Mouse (Mus musculus) kidney, postnatal 25 days (tissue): ENCODE measurements at regions not wholly inside any gene's neighbourhood (a gene's known extent, or its start where the extent isn't known, plus 50 kb on each side); places are given as distances from the start of the nearest gene placed in this dataset.

Experiments used
- DNase-seq, 2 experiments: peaks; one replicate each; pipeline ENCODE4 v3.0.0; 2021; ENCODE audit warnings: mixed read lengths in 2 of 2

DNA sequence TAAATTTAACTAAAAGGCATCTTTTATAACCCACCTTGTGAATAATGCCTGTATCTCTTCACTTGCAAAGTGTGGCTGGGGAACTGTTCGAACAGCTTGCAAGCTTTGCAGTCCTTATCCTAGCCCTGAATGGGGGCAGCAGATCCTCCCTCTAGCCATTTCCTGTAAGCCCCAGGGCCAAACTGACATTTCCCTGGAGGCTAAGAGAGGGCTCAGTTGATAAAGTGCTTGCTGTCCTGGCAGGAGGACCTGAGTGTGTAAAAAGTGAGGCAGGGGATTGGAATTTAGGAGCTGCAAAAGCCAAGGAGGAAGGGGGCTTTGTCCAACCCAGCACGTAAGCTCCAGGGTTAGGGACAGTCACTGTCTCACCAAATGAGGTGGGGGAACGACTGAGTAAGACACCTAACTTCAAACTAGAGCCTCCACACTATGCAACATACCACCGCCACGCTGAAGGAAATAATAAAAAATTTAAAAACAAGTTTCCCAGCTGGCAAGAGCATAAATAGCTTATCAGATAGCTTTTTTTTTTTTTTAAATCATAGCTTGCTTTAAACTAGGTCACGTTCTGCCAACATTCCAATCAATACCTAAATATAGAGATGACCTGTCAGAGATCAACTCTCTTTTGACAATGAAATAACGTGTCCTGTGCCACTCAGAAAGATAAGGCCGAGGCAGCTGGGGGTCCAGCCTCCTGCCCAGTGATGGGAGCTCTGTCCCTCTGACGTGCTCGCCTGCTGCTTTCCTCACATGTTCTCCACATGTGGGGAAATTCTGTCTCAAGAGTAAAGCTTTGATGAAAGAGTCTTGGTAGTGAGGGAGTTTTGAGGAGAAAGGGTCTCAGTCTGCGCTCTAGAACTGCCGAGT, 146.0 kb downstream of the Zfp36l1 start:
- DNase-seq, result no peak

DNA sequence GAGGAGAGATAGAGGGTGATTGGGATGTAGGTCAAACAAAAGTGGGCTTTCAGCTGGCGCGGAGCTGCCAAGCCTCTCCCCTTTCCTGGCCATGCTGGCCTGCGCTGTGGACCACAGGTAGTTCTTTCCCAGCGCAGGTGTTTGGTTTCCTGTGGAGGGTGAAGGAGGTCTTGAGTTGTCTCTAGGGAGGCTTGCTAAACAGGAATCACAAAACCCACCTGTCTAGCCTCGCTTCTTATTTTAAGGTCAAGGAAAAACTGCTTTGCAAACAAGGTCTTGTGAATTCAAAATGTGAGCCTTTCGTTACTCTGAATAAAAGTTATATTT, 146.6 kb downstream of the Zfp36l1 start:
- no peak for DNase-seq

DNA sequence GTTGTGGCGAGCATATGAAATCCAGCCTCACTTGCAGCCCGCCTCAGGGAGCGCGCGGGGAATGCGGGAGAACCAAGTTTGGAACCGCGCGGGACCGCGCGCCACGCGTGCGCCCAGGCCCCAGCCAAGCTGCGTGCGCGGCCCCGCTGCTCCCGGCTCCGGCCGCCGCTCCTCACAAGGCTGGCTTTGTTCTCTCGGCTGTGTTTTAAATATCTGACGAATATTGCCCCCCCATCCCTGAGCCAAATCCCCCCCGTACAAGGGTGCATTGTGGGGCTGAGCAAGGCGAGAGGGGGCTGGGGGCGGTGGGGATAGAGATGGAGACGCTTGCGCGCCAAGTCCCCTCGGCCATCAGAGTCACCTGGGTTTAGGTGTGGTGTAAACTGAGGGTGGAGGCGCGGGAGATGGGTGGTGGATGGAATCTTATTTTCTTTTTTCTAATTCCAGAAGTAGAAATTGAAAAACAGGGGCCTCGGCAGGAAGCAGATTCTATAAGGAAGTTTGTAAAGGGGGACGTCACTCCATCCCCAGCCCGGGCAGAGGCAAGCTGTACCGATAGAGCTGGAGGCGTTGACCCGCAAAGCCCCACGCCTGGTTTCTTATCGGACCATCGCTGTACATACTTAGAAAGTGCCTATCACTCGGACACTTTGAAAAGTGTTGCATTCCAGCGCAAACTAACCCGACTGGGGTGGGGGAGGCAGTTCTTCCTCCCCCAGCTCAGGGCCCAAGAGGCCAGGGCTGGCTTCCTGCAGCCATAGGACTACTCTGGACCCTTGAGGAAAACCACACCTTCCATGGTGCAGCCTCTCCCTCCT, 147.1 kb downstream of the Zfp36l1 start:
- peak in 1 of 2 experiments; percentile 63 for DNase-seq

DNA sequence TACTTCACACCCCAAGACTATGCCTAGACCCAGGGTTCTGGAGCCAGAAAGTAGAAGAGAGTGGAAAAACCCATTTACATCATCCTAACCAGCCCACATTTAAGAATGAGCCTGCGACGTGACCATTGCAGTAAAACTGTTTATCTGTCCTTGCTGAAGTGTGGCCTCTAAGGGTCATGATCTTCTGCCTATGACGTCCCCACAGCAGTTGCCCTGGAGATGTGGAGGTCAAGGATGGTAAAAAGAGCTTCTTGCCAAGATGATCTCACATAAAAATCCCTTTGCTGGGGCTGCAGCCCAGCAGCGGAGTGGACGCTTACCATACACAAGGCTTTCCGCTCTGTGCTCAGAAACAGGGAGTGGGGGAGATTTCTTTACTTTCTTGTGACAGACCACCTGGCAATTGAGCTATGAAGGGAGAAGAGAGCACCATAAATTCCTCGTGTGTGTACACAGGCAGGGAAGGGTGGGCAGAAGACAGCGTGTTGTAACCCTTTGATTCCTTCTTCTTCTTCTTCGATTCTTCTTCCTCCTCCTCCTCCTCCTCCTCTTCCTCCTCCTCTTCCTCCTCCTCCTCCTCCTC, 149.3 kb downstream of the Zfp36l1 start:
- peak in 1 of 2 experiments; percentile 55 for DNase-seq

DNA sequence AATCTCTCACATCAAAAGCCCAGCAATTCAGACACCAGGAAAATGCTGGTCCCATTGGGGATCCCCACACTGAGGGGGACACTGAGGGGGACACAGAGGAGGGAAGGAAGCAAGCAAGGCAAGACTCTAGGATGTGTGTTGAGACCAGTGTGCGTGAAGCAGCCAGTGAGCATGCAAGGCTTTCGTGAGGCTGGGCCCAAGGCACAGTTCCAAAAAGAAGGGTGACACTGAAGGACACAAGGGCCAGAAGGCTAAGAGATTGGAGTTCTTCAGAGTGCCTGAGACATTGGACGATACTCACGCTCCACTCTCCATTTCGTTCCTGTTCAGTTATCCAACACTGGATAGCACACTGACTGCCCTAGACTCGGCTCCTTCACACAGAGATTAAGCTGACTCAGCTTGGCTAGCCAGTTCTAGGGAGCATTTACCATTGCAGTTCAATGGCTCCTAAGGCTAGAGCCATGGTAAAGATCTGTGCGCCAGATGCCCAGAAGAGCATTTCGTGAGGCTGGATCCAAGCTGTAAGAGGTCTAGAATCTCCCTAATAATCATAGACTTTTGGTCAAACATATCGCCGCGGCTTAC, 150.1 kb downstream of the Zfp36l1 start:
- DNase-seq, result no peak

DNA sequence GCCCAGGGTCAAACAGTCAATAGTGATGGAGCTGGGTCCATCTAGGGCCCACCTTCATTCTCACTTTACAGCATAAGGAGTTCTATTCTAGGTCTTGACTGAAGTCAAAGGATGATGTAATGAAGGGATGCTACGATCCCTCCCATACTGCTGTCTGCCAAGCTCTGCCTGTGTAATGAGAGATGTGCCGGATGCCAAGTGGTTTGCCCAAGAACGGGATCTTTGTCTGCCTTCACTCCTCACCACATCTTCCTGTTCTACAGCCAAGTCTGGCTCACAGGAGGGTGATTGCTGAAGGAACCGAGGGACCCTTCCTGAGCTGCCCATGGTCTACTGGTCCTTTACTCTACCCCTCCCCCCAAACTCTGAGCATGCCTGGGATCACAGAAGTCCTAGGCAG, 150.9 kb downstream of the Zfp36l1 start:
- peak in 1 of 2 experiments; percentile 18 for DNase-seq

DNA sequence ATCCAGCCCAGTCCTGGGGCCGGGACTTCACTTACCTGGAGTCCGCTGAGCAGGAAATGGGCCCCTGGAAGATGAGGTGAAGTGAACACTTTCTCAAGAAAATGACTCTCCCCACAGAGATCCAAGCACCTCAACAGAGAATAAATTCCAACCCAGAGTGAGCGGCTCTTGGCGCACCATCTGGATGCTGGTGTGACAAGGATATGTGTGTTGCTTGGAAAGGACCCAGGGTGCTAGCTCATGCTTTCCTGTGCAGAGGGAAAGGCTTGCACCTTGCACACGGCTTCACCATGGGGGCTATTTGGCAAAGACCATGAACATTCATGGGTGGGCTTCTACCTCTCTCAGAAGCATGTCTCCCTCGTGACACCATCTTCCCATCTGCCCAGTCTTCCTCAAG, 151.7 kb downstream of the Zfp36l1 start:
- DNase-seq, result peak in 1 of 2 experiments; percentile 23

DNA sequence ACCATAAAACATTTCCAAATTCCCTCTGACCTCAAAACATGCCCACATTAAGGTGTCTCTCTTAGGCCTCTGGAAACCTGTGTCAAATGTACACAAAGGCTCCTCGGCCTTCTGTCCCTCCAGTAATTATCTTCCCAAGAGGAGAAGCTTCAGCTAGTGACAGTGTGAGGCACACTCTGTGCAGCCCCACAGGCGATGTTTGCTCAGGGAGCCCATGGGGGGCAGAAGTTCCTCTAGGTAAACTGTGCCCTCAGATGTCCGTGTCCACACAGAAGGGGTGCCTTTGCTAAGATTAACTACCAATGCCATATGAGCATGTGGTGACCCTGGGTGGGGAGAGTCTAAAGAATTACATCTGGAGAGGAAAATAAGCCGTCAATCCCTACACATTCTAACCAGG, 152.4 kb downstream of the Zfp36l1 start:
- no peak for DNase-seq

DNA sequence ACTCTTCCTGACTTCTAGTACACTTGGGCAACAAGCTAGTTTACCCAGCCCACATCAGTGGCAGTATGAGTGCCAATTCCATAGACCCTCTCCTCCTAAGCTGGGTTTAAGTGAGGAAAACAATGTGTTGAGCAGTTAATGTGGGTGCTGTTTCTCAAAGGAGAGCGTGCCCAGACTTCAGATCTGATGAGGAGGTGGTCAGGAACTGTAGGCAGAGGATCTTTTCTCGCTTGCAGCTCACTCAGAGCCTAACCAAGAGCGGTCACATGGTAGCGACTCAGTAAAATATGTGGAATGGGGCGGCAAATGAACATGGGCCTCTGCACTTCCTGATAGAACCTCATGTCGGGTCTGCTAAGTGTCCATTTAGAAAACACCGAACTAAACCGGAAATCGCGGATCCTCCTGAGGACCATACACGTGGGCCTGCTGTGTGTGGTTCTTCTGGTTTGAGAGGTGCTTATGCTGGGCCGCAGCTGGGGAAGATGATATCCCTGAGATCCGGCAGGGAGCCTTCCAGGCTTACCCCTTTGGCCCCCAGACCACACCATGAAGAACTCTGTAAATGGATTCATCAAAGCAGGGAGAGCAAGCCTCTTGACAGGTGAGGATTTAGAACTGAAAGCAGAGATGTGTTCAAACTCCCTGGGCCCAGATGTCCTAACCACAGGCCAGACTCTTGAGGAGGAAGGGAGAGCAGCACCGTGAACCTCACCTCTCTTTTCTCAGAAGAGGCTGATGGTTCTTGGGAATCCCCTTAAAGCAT, 153.1 kb downstream of the Zfp36l1 start:
- DNase-seq, result peak in 1 of 2 experiments; percentile 13

DNA sequence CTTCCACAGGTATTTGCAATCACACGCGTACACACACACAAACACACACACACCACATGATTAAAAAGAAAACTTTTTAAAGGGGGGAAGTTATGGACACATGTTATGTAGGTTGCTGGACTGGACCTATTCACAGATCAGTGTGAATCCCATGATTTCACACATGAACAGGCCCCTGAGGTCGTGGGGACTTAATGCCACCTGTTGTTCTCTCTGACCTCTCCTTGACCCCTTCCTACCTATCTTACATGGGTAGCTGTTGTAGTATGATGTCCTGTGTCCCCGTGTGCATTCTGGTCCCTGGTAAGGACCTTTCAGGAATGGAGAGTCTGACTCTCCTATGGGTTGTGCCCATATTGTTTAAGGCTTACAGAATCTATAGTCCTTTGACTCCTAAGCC, 155.6 kb downstream of the Zfp36l1 start:
- peak in 1 of 2 experiments; percentile 4 for DNase-seq

DNA sequence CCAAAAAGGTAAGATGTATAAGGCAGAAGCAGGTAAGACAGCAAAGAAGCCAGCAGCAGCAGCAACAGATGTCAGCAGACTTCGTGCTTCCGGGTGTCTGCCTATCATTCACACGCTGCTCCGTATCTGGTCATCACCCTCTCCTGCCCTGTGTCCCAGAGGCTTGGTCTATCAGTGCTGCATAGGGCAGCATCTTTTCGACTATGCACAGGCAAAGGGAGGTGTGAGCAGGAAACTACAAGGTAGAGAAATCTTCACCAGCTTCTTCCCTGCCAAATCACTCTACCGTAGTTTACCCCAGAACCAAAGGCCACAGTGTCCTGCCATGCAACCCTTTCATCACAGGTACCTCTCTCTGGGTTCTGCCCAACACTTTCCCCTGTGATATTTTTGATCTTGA, 156.5 kb downstream of the Zfp36l1 start:
- peak in 1 of 2 experiments; percentile 8 for DNase-seq

DNA sequence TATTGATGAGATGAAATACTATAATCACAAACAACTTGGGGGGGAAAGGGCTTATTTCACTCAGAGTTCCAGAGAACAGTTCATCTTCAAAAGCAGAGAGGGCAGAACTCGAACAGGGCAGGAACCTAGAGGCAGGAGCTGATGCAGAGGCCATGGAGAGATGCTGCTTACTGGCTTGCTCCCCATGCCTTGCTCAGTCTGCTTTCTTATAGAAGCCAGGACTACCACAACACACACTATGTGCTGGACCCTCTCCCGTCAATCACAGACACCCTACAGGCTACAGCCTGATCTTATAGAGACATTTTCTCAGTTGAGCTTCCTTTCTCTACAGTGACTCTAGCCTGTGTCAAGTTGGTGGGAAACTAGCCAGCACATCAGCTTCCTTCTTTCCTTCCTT, 157.3 kb downstream of the Zfp36l1 start:
- peak in 1 of 2 experiments; percentile 10 for DNase-seq

DNA sequence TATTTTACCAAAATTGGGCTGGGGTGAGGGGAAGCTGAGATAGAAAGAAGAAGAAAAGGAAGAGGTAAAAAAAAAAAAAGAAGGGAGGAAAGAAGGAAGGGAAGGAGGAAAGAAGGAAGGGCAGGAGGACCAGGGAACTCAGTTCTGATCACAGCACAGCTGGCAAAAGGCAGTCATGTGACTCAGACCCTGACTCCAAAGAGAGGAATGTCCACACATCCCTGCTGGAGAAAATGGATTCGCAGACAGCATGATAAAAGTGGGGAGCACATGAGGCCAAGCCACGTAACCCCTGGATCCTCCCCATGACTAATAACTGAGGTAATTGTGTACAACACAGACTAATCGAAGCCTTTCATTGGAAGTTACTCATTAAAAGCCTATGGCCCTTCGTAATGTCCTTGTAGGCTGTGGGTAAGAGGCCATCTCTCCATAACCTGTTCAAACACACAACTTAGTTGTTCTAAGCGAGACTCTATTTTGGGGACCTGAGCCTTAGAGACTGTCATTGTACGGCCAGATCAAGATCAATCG, 162.2 kb downstream of the Zfp36l1 start:
- no peak for DNase-seq

DNA sequence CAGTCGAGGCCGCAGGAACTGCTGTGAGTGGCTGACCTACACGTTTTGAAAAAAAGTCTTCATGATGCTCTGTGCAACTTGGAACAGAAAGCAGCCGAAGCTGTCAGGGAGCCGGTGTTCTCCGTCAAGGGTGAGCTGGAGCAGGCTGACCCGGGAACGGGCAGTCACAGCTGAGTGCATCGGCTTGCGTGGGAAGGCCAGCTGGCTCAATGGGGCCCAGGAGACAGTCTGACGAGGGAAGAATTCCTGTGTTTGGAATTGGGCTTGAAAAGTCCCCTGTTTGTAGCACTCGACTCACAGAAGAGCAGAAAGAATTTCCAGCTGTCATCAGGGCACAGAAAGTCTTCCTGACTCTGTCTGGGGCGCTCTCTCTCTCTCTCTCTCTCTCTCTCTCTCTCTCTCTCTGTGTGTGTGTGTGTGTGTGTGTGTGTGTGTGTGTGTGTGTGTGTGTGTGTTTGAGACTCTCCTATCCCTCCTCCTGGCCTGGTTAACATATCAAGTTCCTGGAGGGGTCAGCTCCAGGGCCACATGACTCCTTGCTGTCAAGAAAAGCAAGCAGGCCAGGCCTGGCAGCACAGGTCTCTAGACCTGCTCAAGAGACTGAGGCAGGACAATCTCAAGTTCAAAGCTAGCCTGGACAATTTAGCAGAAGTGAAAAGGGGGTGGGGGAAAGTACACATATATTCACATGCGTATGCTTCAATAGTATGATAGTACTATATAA, 163.6 kb downstream of the Zfp36l1 start:
- DNase-seq, result peak; percentile 81 to 92

DNA sequence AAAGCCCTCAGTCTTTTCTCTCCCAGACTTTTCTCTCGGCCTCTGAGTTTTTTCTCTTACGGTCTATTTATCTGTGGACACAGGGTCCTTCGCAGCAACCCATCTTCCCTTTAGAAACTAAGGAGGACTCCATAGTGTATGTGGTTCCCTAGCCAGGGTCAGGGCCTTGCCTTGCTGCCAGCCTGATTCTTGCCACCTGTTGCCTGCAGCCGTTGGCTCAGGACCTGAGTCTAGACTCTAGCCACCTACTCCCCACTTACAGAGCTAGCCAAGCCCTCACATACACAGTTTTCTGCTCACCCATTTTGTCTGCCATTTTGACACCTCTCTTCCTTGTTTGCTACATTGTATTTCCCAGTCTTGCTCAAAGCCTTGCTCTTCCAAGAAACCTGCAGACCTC, 165.2 kb downstream of the Zfp36l1 start:
- no peak for DNase-seq

DNA sequence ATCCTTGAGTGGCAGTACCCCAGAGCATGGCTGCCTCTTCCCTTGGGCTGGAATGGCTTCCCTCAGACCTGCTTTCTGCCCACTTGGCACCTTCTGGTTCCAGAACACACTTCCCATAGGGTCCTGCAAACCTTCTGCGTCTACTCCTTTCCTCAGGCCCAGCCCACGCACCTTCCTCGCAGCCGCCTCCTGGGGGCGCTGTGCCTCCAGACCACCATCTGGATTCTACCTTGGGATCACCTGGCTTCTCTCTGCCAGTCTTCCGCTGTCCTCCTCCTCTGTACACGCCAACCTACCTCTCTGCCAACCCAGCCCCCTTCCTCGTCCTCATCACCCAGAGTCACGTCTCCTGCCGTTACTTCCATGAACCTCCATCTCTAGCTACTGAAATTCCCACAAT, 166.0 kb downstream of the Zfp36l1 start:
- no peak for DNase-seq

DNA sequence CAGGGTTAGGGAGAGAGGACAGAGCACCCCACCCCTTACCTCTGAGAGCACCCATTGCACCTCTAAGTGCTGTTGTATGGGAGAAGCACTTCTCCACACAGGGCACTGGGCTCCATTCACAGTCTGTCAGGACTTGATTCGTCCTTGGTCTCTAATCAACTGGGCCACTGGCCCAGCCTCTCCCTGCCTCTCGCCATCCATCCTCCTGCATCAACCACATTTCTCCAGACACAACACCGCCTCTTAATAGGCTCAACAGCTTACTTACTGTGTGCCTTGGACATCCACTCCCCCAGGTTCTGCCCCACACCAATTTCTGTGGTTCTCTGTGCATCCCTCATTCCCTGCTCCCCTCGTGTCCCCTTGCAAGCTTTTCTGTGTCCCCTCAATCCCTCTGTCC, 166.9 kb downstream of the Zfp36l1 start:
- no peak for DNase-seq

DNA sequence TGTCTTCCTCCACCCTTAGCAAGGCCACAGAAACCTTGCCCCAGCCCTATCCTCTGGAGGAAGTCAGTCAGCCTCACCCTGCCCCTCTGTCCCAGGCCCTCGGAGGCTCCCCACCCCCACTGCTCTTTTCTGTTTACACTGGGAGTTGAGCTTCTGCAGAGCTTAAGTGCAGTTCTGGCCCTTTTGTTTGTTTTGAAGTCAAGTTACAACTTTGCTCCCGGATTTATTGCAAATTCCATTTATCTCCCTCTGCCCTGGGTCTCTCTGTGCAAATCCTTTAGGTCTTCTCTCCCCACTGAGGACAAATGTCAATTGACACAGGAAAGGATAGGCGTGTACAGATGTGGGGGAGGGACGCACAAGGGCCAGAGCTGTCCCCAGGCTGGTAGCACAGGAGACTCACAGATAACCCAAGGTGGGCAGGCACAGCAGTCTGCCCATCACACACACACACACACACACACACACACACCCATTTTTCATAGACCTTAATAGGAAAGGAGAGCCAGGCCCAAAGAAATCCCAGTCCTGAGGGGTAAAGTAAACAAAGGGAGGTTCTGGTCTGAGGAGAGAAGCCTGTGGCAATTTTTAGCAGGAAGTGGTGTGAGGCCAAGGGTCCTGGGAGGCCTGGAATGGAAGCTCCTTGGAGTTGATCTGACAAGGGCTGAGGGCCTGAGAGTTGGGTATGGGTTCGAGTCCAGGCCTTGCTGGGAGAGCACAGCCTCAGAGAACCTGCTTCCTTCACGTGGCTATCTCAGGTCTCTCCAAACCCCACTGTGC, 167.9 kb downstream of the Zfp36l1 start:
- peak; percentile 85 to 91 for DNase-seq

DNA sequence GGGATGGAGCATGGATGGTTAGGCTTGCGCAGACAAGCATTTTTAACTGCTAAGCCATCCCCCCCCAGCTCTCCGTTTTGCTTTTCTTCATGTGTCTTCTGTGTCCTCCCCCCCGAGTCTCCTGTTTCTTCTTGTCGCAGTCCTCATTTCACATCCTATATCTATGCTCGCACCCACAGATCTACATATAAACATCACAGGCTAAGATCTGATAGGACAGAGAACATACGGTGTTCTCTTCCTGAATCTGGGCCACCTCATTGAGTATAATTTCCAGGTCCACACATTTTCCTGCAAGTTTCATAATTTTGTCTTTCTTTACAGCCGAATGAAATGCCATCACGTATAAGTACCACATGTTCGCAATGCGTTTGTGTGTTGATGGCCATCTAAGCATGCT, 168.7 kb downstream of the Zfp36l1 start:
- DNase-seq, result no peak

DNA sequence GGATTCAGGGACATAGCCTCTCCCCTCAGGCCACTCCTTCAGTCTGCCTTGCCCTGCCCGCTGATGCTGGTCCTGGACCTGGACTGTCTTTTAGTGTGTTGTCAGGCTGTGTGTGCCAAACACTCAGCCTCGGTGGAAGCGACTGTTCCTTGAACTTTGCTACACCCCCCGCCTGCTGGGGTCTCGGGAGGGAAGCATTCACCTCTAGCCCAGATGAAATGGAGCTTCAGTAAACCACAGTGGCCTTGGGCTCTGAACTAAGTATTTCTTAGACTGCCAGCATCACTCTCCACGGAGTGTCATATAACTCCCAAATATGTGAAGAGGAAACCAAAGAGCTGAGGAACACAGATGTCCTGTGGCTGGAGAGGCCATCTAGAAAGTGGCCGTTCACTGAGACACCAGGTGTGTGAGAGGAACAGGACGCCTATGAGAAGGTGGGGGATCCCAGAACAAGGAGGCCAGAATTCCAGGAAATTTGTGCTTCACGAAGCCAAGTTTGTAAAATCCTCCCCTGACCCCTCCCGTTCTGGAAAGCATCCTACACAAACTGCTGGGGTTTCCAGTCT, 170.2 kb downstream of the Zfp36l1 start:
- DNase-seq, result peak in 1 of 2 experiments; percentile 52
